Mouse (Mus musculus): ENCODE data around the gene Il2rb.

Il2rb gene

GRCm38 (mm10) chr15:78494968-78495406 is at the start of gene Il2rb:
Gene Il2rb (minus strand): TSS chr15:78495271.
- no peak for DNase-seq

- DNase-seq = peak; percentile 80 to 85
Measured at GRCm38 (mm10) chr15:78544561-78545001, 49.5 kb upstream of the Il2rb start, which contains the start of gene Sstr3. Gene Sstr3 (minus strand): TSS chr15:78544685.

- DNase-seq = peak; percentile 51 to 53
Measured at GRCm38 (mm10) chr15:78544041-78544440, 49.0 kb upstream of the Il2rb start.

GRCm38 (mm10) chr15:78542767-78543303 is 47.8 kb upstream of the Il2rb start:
- DNase-seq = peak; percentile 73 to 76

- peak; percentile 75 to 76 for DNase-seq
Measured at GRCm38 (mm10) chr15:78542098-78542766, 47.2 kb upstream of the Il2rb start.

- peak; percentile 83 to 86 for DNase-seq
Measured at GRCm38 (mm10) chr15:78541606-78542005, 46.5 kb upstream of the Il2rb start.

GRCm38 (mm10) chr15:78541036-78541435 is 46.0 kb upstream of the Il2rb start:
- no peak for DNase-seq

GRCm38 (mm10) chr15:78535723-78536421 is 40.8 kb upstream of the Il2rb start:
- no peak for DNase-seq

GRCm38 (mm10) chr15:78533346-78533835 is 38.3 kb upstream of the Il2rb start:
- peak; percentile 80 to 84 for DNase-seq

- no peak for DNase-seq
Measured at GRCm38 (mm10) chr15:78532566-78533345, 37.7 kb upstream of the Il2rb start.

GRCm38 (mm10) chr15:78531901-78532469 is 36.9 kb upstream of the Il2rb start:
- peak; percentile 100 for DNase-seq

GRCm38 (mm10) chr15:78531451-78531720 is 36.3 kb upstream of the Il2rb start:
- no peak for DNase-seq

GRCm38 (mm10) chr15:78530671-78531450 is 35.8 kb upstream of the Il2rb start, which contains the start of gene C1qtnf6:
Gene C1qtnf6 (minus strand): TSS chr15:78531416.
- peak; percentile 79 to 87 for DNase-seq

GRCm38 (mm10) chr15:78530141-78530540 is 35.1 kb upstream of the Il2rb start:
- no peak for DNase-seq

- DNase-seq = peak; percentile 71 to 79
Measured at GRCm38 (mm10) chr15:78529428-78529990, 34.4 kb upstream of the Il2rb start.

GRCm38 (mm10) chr15:78528726-78529411 is 33.8 kb upstream of the Il2rb start:
- no peak for DNase-seq

GRCm38 (mm10) chr15:78527973-78528372 is 32.9 kb upstream of the Il2rb start:
- peak; percentile 45 to 67 for DNase-seq

GRCm38 (mm10) chr15:78524163-78524562 is 29.1 kb upstream of the Il2rb start:
- DNase-seq = no peak

GRCm38 (mm10) chr15:78521892-78522291 is 26.8 kb upstream of the Il2rb start:
- no peak for DNase-seq

- DNase-seq = no peak
Measured at GRCm38 (mm10) chr15:78521331-78521730, 26.3 kb upstream of the Il2rb start.
